Mouse (Mus musculus): ENCODE data around the gene Erh. TPM values are rescaled to one million over a fixed set of nuclear protein-coding genes. Genes with fewer than 3 reads are reported as not detected.

Gene Erh
- total RNA-seq, 2 experiments from 2014 or later, result 96.3 to 117 TPM

DNA sequence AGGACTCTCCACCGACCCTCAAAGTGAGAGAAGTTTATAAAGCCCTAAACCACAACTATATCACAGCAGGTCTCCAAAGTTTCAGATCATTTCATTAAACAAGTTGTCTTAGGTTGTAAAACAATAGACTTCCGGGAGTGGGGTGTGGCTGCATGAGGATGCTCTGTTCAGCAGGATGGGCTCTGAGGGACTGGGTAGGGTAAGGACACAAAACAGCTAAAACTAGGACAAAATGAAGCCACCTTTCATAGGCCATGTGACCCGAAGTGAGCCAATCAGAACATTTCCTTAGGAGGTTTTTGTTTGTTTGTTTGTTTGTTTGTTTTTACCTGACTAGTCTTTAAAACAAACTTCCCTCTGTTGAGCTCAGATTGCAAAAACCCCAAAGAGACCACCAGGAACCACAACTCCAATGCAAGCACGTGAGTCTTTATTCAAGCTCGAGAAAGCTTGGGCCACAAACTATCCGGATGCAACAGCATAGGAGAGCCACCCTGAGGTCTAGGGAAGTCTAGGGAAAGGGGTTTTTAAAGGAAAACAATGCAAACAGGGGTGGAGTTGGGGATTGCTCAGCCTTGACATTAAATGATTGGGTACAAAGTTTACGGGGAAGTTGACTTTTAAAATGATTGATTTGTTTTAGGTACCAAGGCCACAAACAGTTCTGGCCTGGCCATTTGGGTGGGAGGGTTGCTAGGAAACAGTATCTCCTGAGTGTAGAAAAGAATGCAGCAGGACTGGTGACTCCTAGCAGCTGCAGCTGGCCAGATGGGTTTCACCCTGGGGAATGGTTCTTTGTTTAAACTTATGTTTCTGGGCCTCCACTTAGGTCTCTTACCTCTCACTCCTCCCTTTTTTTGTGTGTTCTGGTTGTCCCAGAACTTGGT, 28.5 kb downstream of the Erh start:
- ATAC-seq (replicated peaks; ENCODE audit: poor library complexity), result no peak

- ATAC-seq (replicated peaks; ENCODE audit: poor library complexity), result no peak
These were observed 31.9 kb downstream of the Erh start for GRCm38 (mm10) chr12:80612113-80612791.

GRCm38 (mm10) chr12:80609928-80610327, 34.2 kb downstream of the Erh start:
- no peak for ATAC-seq (replicated peaks; ENCODE audit: poor library complexity)

DNA sequence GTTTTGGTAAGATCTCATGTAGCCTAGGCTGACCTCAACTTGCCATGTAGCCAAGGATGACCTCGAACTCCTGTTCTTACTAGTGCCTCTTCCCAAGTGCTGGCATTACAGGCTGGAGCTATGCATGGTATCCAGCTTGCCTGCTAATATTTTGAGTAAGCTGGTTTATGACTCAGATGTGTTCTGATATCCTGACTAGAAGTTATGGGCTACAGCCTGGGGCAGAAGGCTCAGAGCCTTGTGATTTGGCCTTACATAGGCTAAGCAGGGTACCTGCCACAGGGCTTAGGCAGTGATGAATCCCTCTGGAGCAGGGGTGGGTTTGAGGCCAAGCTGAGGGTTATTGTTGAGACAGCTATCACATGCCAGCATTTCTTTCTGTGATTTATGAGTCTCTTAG, 35.6 kb downstream of the Erh start:
- no peak for ATAC-seq (replicated peaks; ENCODE audit: poor library complexity)

DNA sequence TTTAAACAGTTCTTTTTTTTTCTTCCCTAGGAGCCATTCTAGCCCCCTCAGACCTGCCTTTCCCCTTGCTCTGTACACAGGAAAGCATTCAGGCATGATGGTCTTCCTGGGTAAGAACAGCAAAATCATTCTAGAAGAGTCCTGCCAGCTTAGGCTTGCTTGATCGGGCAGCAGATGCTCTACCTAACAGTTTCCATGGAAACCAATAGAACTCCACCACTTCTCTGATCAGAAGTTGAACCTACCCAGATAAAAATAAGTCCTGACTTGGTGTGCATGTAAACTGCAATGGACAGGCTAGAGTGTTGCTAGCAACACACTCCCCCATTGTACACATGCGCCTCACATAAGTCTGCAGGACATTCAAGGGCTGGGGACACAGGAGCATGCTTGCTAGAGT, 39.9 kb downstream of the Erh start:
- no peak for ATAC-seq (replicated peaks; ENCODE audit: poor library complexity)

DNA sequence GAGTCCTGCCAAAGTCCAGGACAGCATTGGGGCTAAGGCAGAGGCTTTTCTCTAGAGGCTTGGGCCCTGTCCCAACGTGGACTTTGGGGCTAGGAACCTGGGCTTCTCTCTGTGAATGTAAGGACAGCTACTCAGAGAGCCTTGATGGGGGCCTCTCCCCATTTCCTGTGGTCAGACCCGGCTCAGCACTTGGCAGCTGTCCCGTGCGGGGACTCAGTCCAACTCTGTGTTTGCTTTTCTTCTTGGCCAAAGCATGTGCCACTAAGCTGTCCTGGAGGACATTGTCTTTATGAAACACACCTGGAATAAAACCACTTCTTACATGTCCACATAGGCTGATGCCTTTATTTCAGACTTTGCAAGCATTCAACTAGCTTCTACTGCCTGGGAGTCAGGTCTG, 40.6 kb downstream of the Erh start:
- no peak for ATAC-seq (replicated peaks; ENCODE audit: poor library complexity)

GRCm38 (mm10) chr12:80602432-80602831, 41.7 kb downstream of the Erh start:
- peak; percentile 56; the same call in 1 of the 2 replicates for ATAC-seq (replicated peaks; ENCODE audit: poor library complexity)

- ATAC-seq (replicated peaks; ENCODE audit: poor library complexity), result no peak
These were observed 42.4 kb downstream of the Erh start for GRCm38 (mm10) chr12:80601597-80602269.

DNA sequence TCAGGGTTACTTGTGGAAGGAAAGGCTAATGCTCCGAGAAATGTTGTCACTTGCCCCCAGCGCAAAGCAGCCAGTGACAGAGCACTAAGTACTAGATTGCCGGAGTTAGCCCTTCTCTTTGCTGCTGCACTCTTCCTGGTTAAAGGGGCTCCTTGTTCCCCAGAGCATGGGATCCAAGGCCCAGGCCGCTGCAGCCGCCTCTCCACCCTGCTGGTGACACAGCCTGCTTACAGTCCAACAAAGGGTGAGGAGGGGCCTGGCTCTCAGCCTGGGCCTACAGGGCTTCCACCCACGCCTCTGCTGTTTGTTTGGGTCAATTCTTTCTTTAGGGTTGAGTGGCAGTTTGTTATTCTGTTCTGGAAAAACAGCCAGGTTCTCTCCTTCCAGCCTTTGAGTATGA, 45.4 kb downstream of the Erh start:
- ATAC-seq (replicated peaks; ENCODE audit: poor library complexity), result no peak

- no peak for ATAC-seq (replicated peaks; ENCODE audit: poor library complexity)
These were observed 45.9 kb downstream of the Erh start for GRCm38 (mm10) chr12:80598236-80598635.

DNA sequence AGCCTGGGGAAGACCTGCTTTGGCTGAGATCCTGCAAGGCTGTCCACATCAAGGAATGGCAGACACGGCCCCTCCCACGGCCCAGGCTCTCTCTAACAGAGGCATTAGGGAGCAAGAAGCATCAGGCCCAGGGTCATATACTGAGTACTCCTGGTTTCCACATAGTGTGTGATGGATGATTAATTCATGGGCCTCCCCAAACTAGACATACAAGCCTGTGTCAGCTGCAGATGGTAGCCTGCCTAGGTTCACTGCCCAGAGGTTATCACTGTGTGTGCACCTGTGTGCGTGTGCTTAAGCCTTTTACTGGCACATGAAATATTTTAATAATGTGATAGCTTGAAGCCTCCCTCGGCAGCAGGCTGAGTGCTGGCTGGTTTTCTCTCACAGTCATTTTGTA, 48.2 kb downstream of the Erh start:
- ATAC-seq (replicated peaks; ENCODE audit: poor library complexity), result peak; percentile 35; the same call in 1 of the 2 replicates

- ATAC-seq (replicated peaks; ENCODE audit: poor library complexity), result peak; percentile 62
These were observed 48.6 kb downstream of the Erh start for GRCm38 (mm10) chr12:80595566-80595965.

DNA sequence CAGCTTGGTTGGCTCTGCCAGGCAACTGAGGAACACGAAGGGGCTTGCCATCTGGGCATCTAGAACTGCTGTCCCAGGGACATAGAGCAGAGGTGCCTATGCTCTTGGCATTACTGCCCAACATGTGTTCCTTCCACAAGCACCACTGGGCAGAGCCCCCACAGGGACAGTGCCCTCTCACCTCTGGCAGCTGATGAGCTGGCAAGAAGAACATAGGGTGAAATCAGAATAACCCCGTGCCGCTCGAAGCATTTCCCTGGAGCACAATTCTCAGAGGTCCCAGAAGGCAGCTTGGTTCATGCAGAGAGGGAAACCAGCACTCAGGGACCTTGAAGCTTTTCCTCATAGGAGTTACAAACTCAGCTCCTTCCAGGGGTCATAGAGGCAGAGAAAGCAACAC, 49.4 kb downstream of the Erh start:
- no peak for ATAC-seq (replicated peaks; ENCODE audit: poor library complexity)

DNA sequence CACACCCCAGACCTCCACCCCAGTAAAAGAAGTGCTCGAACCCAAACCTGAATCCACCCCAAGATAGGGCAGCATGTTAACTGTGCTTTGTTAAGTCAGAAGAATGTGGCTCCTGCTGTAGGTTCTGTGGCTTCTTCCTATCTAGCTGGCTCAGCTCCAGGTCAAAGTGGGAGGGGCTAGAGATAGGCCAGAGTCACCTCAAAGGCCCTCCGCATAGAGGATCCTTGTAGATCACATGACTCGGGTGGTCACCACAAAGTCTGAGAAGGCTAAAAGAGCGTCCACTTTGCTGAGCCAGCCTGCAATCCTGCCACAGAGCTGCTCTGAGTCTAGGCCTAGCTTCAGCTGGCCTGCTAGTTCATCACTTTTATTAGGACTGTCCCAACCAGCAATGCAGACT, 50.0 kb downstream of the Erh start:
- peak; percentile 68 for ATAC-seq (replicated peaks; ENCODE audit: poor library complexity)

GRCm38 (mm10) chr12:80584973-80585372, 59.2 kb downstream of the Erh start:
- ATAC-seq (replicated peaks; ENCODE audit: poor library complexity), result 0 out of 2 replicates have a peak, but pooled peaks have one; percentile 42

Other genes starting within 250 kb of the Erh start
- gene Dcaf5, start 207.7 kb downstream of the Erh start, total RNA-seq (2015), result 8.1 and 9.6 TPM in 2 replicates
- gene Dcaf5, start 207.7 kb downstream of the Erh start, total RNA-seq (2017), result 13.5 and 15.0 TPM in 2 replicates
- 11.3 and 13.8 TPM in 2 replicates for gene Exd2, start 181.2 kb downstream of the Erh start, total RNA-seq (2015)
- 9.3 and 18.8 TPM in 2 replicates for gene Exd2, start 181.2 kb downstream of the Erh start, total RNA-seq (2017)
- gene Galnt16, start 126.1 kb downstream of the Erh start, total RNA-seq (2015), result not detected in 2 replicates
- not detected in 2 replicates for gene Galnt16, start 126.1 kb downstream of the Erh start, total RNA-seq (2017)
- 26.4 and 26.5 TPM in 2 replicates for gene Slc39a9, start 458 bp downstream of the Erh start, total RNA-seq (2015)
- gene Slc39a9, start 458 bp downstream of the Erh start, total RNA-seq (2017), result 11.5 and 14.6 TPM in 2 replicates
- not detected in 2 replicates for gene Plekhd1, start 48.2 kb upstream of the Erh start, total RNA-seq (2015)
- gene Plekhd1, start 48.2 kb upstream of the Erh start, total RNA-seq (2017), result not detected in 2 replicates
- not detected in 2 replicates for gene Ccdc177, start 116.3 kb upstream of the Erh start, total RNA-seq (2015)
- gene Ccdc177, start 116.3 kb upstream of the Erh start, total RNA-seq (2017), result 0.12 TPM in 1 of 2 replicates, not detected in the other
- gene Susd6, start 146.2 kb upstream of the Erh start, total RNA-seq (2015), result 12.8 and 14.5 TPM in 2 replicates
- gene Susd6, start 146.2 kb upstream of the Erh start, total RNA-seq (2017), result 15.9 and 19.4 TPM in 2 replicates